Mouse (Mus musculus) CH12.LX (cell line): ENCODE results near the gene Rnf168.

ENCODE experiments used
- GABPA ChIP-seq: IDR thresholded peaks from 2 replicates; pipeline ENCODE4 v1.6.1; 2012; ENCODE audit warnings: low read depth, low read length, improper control_type of control experiment, inconsistent platforms; ENCODE audit not compliant: insufficient replicate concordance
- JUN ChIP-seq: IDR thresholded peaks from 2 replicates; pipeline ENCODE4 v1.6.1; 2011; ENCODE audit warnings: low read depth, mild to moderate bottlenecking, low read length, improper control_type of control experiment, moderate library complexity; ENCODE audit not compliant: insufficient read depth
- MAZ ChIP-seq: IDR thresholded peaks from 2 replicates; pipeline ENCODE4 v1.6.1; 2012; ENCODE audit warnings: low read depth, mild to moderate bottlenecking, inconsistent platforms, low read length, improper control_type of control experiment, moderate library complexity
- USF1 ChIP-seq: IDR thresholded peaks from 2 replicates; pipeline ENCODE4 v1.6.1; 2014; ENCODE audit warnings: low read depth, mild to moderate bottlenecking, inconsistent platforms, low read length, improper control_type of control experiment

DNA sequence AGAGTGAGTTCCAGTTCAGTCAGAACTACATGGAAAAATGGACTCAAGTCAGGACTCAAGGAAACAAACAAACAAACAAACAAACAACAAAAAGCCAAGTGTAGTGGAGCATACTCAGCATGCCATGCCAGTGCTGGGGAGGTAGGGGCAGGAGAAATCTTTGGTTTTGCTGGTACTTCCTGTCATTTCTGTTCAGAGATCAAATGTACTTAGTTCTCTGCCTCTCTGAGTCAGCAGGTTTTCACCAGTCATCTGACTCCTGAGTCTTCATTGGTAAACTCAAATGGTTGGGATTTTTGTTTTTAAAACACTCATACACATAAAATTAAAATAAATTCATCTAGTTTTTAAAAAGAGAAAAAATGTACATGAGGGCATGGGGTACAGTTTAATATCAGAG is 68.3 kb downstream of the Rnf168 start:
- TF ChIP-seq USF1 (no peak), MAZ (no peak), JUN (no peak), GABPA (no peak)
